Mouse (Mus musculus) small intestine, adult 2 months (tissue): ENCODE measurements around the gene Smc3.

Source experiments
- CTCF ChIP-seq: fragments of 200-500 bp; IDR thresholded peaks from 2 replicates; pipeline ENCODE4 v1.5.1; 2012; ENCODE audit warnings: low read depth, mild to moderate bottlenecking, control low read depth, inconsistent platforms, low read length, moderate library complexity, mixed read lengths; ENCODE audit not compliant: insufficient replicate concordance, insufficient read length; ENCODE audit errors: extremely low read depth
- POLR2A ChIP-seq: fragments of 200-500 bp; IDR thresholded peaks from 2 replicates; pipeline ENCODE4 v1.6.1; 2012; ENCODE audit warnings: low read depth, mild to moderate bottlenecking, control low read depth, inconsistent platforms, low read length, moderate library complexity

DNA sequence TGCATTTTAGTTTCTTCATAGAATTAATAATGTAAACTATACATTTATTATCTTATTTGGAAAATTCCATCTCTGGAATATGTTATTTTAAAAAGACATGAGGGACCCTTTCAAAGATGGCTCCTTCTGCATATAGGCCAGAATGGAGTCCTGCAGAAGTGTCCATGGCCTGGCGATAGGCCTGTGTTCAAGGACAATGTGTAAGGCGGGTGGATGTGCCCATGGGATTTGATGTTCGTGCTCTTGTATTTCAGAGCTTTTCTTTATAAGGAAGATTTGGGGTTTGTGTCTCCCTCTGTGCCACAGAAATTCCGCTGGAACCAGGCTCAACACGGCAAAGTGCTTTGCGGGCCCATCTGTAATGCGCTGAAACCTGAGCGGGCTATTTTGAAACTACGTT is 79.0 kb downstream of the Smc3 start:
- TF ChIP-seq CTCF (no peak), POLR2A (no peak)
